Mouse (Mus musculus): ENCODE measurements around the gene Bphl.

The Bphl gene

DNA sequence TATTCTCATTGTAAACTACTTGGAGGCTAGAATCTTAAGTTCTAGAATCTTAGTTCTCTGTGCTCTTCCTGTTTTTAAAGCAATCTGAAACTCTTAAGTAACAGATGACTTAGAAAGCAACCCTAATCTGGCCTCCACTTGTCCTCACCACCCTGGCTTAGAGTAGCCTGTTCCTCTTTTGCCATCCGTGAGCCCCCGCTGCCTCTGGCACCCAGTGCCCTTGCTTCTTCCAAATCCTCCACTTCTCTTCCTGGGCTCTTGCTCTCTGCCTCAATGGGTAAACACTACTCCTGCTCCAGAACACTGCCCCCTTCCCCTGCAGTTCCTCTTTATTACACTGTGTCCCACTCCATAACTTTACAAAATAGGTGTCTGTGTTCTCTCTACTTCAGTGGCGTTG is 14.3 kb downstream of the Bphl start:
- in situ Hi-C loops (cut with MboI, MseI): loop anchor here (5.0 kb wide), 1 partner anchor 81 kb away; the partner anchor contains the start of gene Tubb2b

DNA sequence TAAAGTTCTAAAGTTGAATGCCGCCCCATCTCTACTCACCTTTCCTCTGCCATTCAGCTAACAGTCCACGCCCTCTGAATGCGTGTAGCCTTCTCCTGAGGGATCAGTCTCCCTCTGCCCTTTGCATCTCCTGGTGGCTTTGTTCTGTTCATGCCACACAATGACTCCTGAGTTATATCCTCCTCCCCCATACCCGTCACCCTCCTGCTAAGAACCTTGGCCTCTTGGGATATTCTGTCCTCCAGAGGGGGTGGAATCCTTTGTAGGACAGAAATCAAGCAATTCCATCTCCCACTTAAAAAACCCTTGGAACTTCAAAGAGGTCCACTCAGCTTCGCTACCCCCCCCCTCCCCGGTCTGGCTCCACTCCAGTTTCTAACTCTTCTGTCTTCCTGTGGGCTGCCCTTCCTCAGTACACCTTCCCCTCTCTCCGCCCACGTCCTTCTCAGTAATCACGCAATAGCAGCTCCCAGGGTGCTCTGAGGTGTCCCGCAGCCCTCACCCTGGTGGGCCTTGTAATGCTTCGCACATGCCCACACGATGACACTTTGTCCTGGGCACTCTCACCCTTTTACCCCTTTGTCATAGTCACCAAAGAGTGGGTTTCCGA is 16.4 kb downstream of the Bphl start:
- in situ Hi-C loops (cut with MboI, MseI): loop anchor here (5.0 kb wide), 1 partner anchor 79 kb away; the partner anchor contains the start of gene Tubb2b

- in situ Hi-C loops (cut with MboI, MseI): loop anchor here (5.0 kb wide), 1 partner anchor 78 kb away; the partner anchor contains the start of gene Tubb2b
Observed at GRCm38 (mm10) chr13:34054391-34054790, 17.0 kb downstream of the Bphl start.

- in situ Hi-C loops (cut with MboI, MseI): loop anchor here (5.0 kb wide), 1 partner anchor 77 kb away; the partner anchor contains the start of gene Tubb2b
Observed at GRCm38 (mm10) chr13:34054983-34055382, 17.6 kb downstream of the Bphl start.

DNA sequence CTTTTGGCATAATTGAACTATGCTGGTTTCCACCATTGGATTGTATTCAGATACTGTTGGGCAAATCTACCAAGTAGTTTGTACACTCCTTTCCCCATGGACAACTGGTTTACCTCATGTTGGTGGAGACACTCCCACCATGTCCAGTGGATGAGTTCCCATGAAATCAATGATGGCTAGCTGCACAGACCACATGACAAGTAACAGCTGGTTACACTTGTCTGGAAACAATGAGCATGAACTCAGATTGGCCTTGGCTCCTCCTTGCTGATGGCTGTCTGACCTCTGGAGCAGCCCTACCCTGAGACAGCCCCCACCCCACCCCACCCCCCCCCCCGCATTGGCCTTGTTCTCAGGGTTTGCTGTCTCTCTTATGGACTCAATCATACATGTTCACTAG is 19.9 kb downstream of the Bphl start:
- in situ Hi-C loops (cut with MboI, MseI): no loop called here

GRCm38 (mm10) chr13:34060061-34060460 is 22.7 kb downstream of the Bphl start:
- in situ Hi-C loops (cut with MboI, MseI): no loop called here

GRCm38 (mm10) chr13:34062466-34062865 is 25.1 kb downstream of the Bphl start:
- in situ Hi-C loops (cut with MboI, MseI): no loop called here

DNA sequence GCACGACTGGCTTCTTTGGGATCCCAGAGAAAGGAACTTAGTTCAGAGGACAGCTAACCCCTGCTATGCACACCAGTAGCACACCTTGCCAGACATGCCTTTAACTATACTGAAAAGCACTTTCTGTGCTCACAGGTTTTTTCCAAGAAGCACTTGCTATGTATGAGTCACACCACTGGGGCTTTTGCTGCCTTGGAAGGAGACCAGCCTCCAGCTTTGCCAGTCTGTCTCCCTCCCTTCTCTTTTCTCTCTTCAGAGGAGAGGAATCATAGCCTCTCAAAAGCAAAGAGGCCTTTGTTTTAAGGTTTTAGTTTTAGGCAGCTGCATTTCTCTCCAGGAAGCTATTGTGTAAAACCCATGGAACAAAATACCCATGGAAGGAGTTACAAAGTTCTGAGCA is 29.0 kb downstream of the Bphl start:
- in situ Hi-C loops (cut with MboI, MseI): no loop called here

DNA sequence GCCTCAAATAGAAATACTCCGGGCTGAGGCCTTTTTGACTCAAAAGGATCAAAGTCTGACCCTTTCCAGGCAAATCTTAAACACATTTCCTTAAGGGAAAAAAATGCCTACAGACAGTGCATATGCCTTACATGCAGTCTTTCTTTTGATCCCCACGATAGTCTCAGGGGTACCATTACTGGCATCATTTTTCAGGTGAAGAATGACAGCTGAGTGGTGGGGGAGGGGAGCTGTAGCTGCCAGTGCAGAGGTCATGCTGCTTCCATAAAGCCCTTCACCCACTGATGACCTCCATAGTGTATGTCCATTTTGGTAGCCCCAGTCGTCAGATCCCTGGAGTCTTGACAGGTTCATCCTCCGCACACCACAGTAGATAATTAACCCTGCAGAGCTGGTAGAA is 32.9 kb downstream of the Bphl start:
- in situ Hi-C loops (cut with MboI, MseI): loop anchor here (10.0 kb wide), 2 partner anchors 1415 to 1685 kb away; no protein-coding TSS in a partner anchor

- in situ Hi-C loops (cut with MboI, MseI): loop anchor here (10.0 kb wide), 2 partner anchors 1413 to 1683 kb away; no protein-coding TSS in a partner anchor
Observed at GRCm38 (mm10) chr13:34071836-34072235, 34.4 kb downstream of the Bphl start.

DNA sequence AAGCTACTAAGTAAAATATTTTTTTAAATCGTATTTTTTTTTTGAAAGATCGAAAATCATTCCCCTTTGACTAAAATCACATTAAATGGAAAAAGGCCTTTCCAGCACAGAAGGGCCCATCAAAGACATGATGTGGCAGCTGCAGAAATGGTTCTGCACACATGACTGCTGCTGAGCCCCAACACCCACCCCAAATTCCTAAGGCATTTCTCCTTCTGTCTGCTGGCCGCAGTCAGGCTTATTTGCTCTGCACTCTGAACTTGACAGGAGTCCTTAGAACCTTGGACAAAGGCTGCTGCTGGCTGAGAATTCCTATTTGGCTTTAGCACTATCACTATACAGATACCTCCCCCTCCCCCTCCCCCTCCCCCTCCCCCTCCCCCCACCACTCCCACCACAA is 35.5 kb downstream of the Bphl start:
- in situ Hi-C loops (cut with MboI, MseI): loop anchor here (10.0 kb wide), 2 partner anchors 1412 to 1682 kb away; no protein-coding TSS in a partner anchor

DNA sequence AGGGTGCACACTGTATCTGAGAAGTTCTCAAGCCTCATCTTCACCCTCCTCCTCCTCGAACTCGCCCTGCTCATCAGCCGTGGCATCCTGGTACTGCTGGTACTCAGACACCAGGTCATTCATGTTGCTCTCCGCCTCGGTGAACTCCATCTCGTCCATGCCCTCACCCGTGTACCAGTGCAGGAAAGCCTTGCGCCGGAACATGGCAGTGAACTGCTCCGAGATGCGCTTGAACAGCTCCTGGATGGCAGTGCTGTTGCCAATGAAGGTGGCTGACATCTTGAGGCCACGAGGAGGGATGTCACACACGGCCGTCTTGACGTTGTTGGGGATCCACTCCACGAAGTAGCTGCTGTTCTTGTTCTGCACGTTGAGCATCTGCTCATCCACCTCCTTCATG is 37.0 kb downstream of the Bphl start:
- in situ Hi-C loops (cut with MboI, MseI): loop anchor here (10.0 kb wide), 2 partner anchors 1410 to 1680 kb away; no protein-coding TSS in a partner anchor

DNA sequence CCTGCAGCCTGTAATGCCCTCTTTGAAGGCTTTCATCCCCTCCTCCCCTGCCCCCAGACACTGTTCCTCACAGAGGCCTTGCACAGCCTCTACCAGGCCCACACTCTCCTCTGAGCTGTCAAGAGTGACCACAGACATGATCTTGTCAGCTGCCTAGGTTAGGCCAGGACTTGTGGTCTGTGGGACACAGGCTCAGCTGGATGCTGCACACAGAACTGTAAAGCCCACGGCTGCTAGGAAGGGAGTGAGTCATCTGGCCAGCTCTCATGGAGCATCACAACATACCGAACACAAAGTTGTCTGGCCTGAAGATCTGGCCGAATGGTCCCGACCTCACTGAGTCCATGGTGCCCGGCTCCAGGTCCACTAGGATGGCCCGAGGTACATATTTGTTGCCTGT is 38.5 kb downstream of the Bphl start:
- in situ Hi-C loops (cut with MboI, MseI): loop anchor here (5.0 to 10.0 kb wide), 3 partner anchors 61 to 1679 kb away; no protein-coding TSS in a partner anchor

DNA sequence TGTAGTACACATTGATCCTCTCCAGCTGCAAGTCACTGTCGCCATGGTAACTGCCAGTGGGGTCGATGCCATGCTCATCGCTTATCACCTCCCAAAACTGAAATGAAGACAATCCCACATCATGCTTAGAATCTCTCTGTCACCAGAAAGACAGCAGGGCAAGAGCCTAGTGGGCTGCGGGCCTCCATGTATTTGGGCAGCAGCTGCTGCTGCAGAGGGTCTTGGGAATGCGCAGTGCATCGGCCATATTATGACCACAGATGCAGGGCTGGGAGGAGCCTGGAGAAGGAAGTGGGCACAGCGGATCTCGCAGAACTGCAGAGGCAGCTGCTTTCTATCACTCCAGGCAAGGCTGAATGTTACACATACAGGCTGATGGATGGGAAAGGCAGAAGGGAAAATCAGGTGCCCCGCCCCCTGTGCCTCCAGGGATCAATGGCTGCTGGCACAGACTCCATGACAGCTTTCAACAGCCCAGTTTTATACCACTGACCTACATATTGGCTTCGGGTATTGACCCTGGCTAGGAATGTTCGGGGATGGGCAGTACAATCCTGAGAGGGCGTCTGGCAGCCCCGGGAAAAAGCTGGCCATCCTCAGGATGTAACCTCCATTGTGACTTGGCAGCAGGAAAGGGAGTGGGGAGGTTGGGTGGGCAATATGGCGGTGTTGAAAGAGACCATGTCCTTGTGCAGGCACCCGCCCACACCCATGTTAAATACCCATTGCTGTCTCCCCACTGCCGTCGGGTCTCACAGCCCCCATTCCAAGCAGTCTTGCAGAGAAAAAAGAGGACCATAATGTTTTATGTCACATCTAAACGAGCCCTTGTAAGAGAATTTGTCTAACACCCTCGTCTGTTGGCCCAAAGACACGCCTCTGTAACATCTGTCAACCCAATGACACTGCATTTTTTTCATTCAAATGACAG is 39.4 kb downstream of the Bphl start:
- in situ Hi-C loops (cut with MboI, MseI): loop anchor here (5.0 to 10.0 kb wide), 3 partner anchors 60 to 1678 kb away; no protein-coding TSS in a partner anchor

GRCm38 (mm10) chr13:34077492-34078271 is 40.3 kb downstream of the Bphl start, which contains the start of gene Tubb2a:
TSS of gene Tubb2a (minus strand) at chr13:34078007.
- in situ Hi-C loops (cut with MboI, MseI): loop anchor here (5.0 to 10.0 kb wide), 3 partner anchors 60 to 1677 kb away; no protein-coding TSS in a partner anchor

DNA sequence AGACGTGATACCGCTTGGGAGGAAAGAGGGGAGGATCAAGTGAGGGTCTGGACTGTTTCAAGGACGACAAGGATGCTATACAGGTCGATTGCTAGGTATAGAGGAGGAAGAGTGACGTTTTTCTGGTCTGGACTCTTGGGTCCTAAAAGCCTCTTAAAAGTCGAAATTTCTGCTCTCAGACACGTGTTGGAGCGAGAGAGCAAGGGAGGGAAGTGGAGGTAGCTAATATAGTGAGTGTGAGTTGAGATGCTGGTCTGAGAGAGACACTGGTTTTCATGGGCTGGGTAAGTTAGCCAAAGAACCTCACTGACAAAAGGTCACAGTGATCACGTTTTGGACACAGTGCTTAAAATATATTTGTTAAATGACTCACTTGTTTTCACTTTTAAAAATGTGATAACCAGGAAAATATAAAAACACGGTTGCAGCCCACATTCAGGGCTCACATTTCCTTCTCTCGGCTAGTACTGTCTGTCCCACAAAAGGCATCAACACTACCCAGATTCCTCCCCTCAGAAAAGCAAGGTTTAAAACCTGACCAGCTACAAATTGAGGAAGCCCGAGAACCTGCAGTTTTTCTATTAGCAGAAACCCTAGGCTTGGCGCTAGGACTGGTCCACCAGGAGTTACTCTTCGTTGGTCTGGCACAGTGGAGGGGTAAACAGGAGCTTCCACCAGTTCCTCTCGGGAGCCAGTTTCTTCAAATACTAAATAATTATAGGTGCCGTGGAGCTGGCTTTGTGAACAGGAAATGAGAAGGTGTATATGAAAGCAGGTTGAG is 41.3 kb downstream of the Bphl start:
- in situ Hi-C loops (cut with MboI, MseI): loop anchor here (5.0 to 10.0 kb wide), 3 partner anchors 59 to 1676 kb away; no protein-coding TSS in a partner anchor

- in situ Hi-C loops (cut with MboI, MseI): loop anchor here (5.0 to 10.0 kb wide), 3 partner anchors 58 to 1675 kb away; no protein-coding TSS in a partner anchor
Observed at GRCm38 (mm10) chr13:34079801-34080200, 42.4 kb downstream of the Bphl start.

- in situ Hi-C loops (cut with MboI, MseI): no loop called here
Observed at GRCm38 (mm10) chr13:34081926-34082325, 44.5 kb downstream of the Bphl start.

GRCm38 (mm10) chr13:34084026-34084750 is 46.8 kb downstream of the Bphl start:
- in situ Hi-C loops (cut with MboI, MseI): no loop called here

Data from regulatory T cell (primary cell).